Mouse (Mus musculus) neural tube, embryonic 13.5 days (tissue): ENCODE measurements around the gene Isg20l2. TPM values are rescaled to one million over a fixed set of nuclear protein-coding genes. Genes with fewer than 3 reads are reported as not detected.

Experiments
- ATAC-seq: fragments of 200-750 bp; cut with Nextera tagmentation; 2 replicates; pipeline ENCODE4 v1.8.0; 2017; ENCODE audit warnings: low read depth, mild to moderate bottlenecking, moderate TSS enrichment, moderate library complexity
- H3K27ac ChIP-seq: fragments of 300-500 bp; sonication (generic); replicated peaks from 2 replicates; pipeline ENCODE4 v1.5.1; 2015; ENCODE audit warnings: moderate library complexity, mild to moderate bottlenecking, inconsistent platforms
- H3K27me3 ChIP-seq: fragments of 300-500 bp; sonication (generic); 2 replicates; pipeline ENCODE4 v1.6.1; 2015; ENCODE audit warnings: mild to moderate bottlenecking, inconsistent platforms
- H3K36me3 ChIP-seq: fragments of 300-500 bp; sonication (generic); 2 replicates; pipeline ENCODE4 v1.6.1; 2015; ENCODE audit warnings: mild to moderate bottlenecking, inconsistent platforms
- H3K4me1 ChIP-seq: fragments of 300-500 bp; sonication (generic); replicated peaks from 2 replicates; pipeline ENCODE4 v1.6.1; 2015; ENCODE audit warnings: inconsistent platforms
- H3K4me2 ChIP-seq: fragments of 300-500 bp; sonication (generic); 2 replicates; pipeline ENCODE4 v1.6.1; 2015; ENCODE audit warnings: inconsistent platforms, mild to moderate bottlenecking, moderate library complexity
- H3K4me3 ChIP-seq: fragments of 300-500 bp; sonication (generic); 2 replicates; pipeline ENCODE4 v1.5.1; 2015; ENCODE audit warnings: mild to moderate bottlenecking, inconsistent platforms
- H3K9ac ChIP-seq: fragments of 300-500 bp; sonication (generic); 2 replicates; pipeline ENCODE4 v1.6.1; 2015; ENCODE audit warnings: moderate library complexity, mild to moderate bottlenecking, inconsistent platforms
- H3K9me3 ChIP-seq: fragments of 300-500 bp; sonication (generic); 2 replicates; pipeline ENCODE4 v1.6.1; 2016; ENCODE audit warnings: inconsistent platforms
- WGBS: fragments of 180-500 bp; shearing (Covaris S2); methylation state at CpG from one replicate; pipeline ENCODE4 v1.1.7; 2015; 5-methylcytosine and 5-hydroxymethylcytosine counted together
- polyA plus RNA-seq: library from polyadenylated mRNA; unstranded; fragments of >200 nt; fragmentation: Nextera tagmentation; extraction: Ambion mirVana; gene quantifications from 2 replicates; pipeline ENCODE4 v1.2.1, GENCODE M21; 2015

Gene Isg20l2
- polyA plus RNA-seq, 1 experiment from 2014 or later = 36.2 TPM

- Histone ChIP-seq H3K9me3 (no peaks in the 10 kb centered on the region), H3K9ac (no peak overlapping the region), H3K27ac (no peak overlapping the region), H3K4me2 (no peak overlapping the region), H3K4me1 (peaks cover 33% of the 10 kb centered on the region), H3K36me3 (peaks cover 48% of the 10 kb centered on the region), H3K4me3 (no peak overlapping the region), H3K27me3 (no peaks in the 10 kb centered on the region)
- ATAC-seq = no peak
- WGBS = 96% methylated on average over 10 of the region's 10 CpGs
Measured at GRCm38 (mm10) chr3:87913891-87914290, 16.2 kb upstream of the Isg20l2 start.

DNA sequence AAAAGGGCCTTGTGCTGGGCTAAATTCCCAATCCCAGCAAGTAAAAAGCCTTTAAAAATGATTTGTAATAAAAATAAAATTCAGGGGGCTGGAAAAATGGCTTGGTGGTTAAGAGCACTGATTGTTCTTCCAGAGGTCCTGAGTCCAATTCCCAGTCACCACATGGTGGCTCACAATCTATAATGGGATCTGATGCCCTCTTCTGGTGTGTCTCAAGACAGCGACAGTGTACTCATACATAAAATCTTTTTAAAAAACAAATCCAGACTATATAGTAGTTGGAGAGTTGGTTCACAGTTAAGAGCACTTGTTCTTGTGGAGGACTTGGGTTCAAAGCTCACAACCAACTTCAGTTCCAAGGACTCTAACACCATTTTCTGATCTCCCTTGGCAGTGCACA, 13.1 kb upstream of the Isg20l2 start:
- Histone ChIP-seq H3K36me3 (peaks cover 52% of the 10 kb centered on the region), H3K27ac (no peak overlapping the region), H3K9ac (no peak overlapping the region), H3K9me3 (no peaks in the 10 kb centered on the region), H3K4me3 (no peak overlapping the region), H3K4me2 (no peak overlapping the region), H3K4me1 (peaks cover 25% of the 10 kb centered on the region), H3K27me3 (no peaks in the 10 kb centered on the region)
- 97% methylated on average over 1 of the region's 1 CpGs for WGBS
- no peak for ATAC-seq

DNA sequence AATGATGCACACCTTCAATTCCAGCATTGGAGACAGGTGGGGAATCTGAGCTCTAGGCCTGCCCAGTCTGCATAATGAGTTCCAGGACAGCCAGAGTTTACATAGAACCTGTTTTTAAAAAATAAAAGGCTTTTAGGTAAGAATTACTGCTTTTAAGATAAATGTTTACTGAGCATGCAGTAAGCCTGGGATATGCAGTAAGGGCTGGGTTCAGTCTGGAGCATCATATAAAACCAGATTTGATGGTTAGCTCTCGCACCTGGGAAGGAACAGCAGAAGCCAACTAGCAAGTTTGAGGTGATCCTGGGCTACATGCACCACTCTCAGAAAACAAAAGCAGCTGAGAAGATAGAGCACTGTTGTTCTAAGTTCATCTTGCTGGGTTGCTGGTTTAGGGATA, 11.6 kb upstream of the Isg20l2 start:
- Histone ChIP-seq H3K36me3 (peaks cover 61% of the 10 kb centered on the region), H3K4me2 (peak overlapping the region; percentile 89), H3K4me3 (no peak overlapping the region), H3K4me1 (peaks cover 22% of the 10 kb centered on the region), H3K9me3 (no peaks in the 10 kb centered on the region), H3K9ac (no peak overlapping the region), H3K27ac (peak overlapping the region; percentile 49; the same call in 1 of the 2 replicates), H3K27me3 (no peaks in the 10 kb centered on the region)
- no peak for ATAC-seq
- WGBS = 92% methylated on average over 1 of the region's 1 CpGs

GRCm38 (mm10) chr3:87919336-87920108, 10.6 kb upstream of the Isg20l2 start, which contains the start of gene Mrpl24:
Gene Mrpl24 (plus strand): TSS chr3:87919506.
- H3K4me1 ChIP-seq = peaks cover 22% of the 10 kb centered on the region
- peak within 1 kb of the TSS; percentile 80 for H3K9ac ChIP-seq
- ATAC-seq = peak; percentile 82
- H3K4me2 ChIP-seq = peak within 1 kb of the TSS; percentile 89
- under 1% methylated on average over 30 of the region's 30 CpGs for WGBS
- H3K9me3 ChIP-seq = no peaks in the 10 kb centered on the region
- H3K27me3 ChIP-seq = no peaks in the 10 kb centered on the region
- peaks cover 61% of the 10 kb centered on the region for H3K36me3 ChIP-seq
- H3K27ac ChIP-seq = peak within 1 kb of the TSS; percentile 83
- H3K4me3 ChIP-seq = peak within 1 kb of the TSS; percentile 80

DNA sequence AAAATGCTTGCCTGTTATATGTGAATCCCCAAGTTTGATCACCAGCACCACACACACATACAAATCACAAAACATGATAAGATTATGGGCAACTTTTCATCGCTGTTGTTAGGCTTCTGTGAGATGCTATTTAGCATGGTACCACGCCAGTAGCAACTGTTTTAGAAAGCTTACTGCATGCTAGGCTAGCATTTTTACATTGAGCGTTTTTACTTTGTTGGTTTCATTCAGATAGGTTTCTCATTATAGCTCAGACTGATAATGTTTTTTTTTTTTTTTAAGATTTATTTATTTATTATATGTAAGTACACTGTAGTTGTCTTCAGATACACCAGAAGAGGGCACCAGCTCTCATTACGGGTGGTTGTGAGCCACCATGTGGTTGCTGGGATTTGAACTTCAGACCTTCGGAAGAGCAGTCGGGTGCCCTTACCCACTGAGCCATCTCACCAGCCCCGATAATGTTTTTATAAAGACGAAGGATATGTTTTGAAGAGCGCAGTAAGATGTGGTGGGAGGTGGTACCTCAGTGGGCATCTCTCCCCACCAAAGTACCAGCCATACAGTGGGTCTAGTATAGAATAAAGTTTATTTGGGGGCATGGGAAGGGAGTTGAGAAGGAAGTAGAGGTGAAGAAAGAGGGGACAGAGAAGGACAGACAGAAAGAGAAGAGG, 9.7 kb upstream of the Isg20l2 start:
- H3K27ac ChIP-seq = no peak overlapping the region
- no peak for ATAC-seq
- H3K9ac ChIP-seq = peak overlapping the region; percentile 80
- peaks cover 61% of the 10 kb centered on the region for H3K36me3 ChIP-seq
- WGBS = 70% methylated on average over 9 of the region's 9 CpGs
- H3K27me3 ChIP-seq = no peaks in the 10 kb centered on the region
- H3K4me1 ChIP-seq = peaks cover 22% of the 10 kb centered on the region
- H3K4me2 ChIP-seq = peak overlapping the region; percentile 89
- peak overlapping the region; percentile 80 for H3K4me3 ChIP-seq
- H3K9me3 ChIP-seq = no peaks in the 10 kb centered on the region

DNA sequence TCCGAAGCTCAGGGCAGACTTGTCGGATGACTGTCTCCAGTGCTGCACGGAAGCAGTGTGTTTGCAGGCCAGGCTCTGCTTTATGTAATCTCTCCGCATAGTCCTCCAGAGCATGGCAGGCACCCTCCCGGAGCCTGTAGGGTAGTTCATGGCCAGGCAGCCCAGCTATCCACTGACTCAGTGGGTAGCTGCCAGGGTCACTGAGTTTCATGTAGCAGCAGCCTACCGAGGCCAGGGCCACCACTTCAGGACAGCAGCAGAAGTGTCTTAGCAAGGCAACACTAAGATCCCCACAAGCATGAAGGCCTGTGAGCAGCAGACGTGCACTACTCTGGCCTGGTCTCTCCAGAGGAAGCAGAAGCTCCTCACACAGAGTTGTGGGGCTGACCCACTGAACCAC, 5.1 kb upstream of the Isg20l2 start:
- no peak overlapping the region for H3K4me2 ChIP-seq
- H3K9me3 ChIP-seq = no peaks in the 10 kb centered on the region
- H3K4me1 ChIP-seq = peaks cover 26% of the 10 kb centered on the region
- H3K9ac ChIP-seq = no peak overlapping the region
- peaks cover 63% of the 10 kb centered on the region for H3K36me3 ChIP-seq
- no peak for ATAC-seq
- no peaks in the 10 kb centered on the region for H3K27me3 ChIP-seq
- WGBS = 87% methylated on average over 7 of the region's 7 CpGs
- no peak overlapping the region for H3K4me3 ChIP-seq
- H3K27ac ChIP-seq = no peak overlapping the region

DNA sequence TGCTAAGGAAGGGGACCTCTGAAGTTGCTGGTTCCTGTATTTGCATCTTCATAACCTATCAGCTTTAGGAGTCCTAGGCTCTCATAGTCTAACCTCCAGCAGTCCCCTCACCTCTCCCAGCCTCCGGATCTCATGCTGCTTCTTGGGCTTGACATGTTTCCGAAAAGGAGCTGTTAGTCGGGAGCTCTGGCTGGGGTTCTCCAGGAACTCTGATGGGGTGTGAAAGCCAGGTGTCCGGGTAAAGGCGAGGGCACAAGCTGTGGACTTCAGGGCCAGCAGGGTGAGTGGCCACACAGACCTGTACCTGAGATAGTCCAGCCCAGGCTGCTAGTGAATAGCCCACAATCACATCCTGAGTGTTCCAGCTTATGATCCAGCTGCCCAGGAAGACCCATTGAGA, 2.7 kb upstream of the Isg20l2 start:
- H3K27ac ChIP-seq = no peak overlapping the region
- ATAC-seq = no peak
- H3K36me3 ChIP-seq = peaks cover 61% of the 10 kb centered on the region
- WGBS = 91% methylated on average over 5 of the region's 5 CpGs
- H3K4me3 ChIP-seq = no peak overlapping the region
- H3K4me2 ChIP-seq = no peak overlapping the region
- no peaks in the 10 kb centered on the region for H3K27me3 ChIP-seq
- H3K4me1 ChIP-seq = peaks cover 31% of the 10 kb centered on the region
- H3K9me3 ChIP-seq = no peaks in the 10 kb centered on the region
- no peak overlapping the region for H3K9ac ChIP-seq

GRCm38 (mm10) chr3:87929341-87930077, 605 bp upstream of the Isg20l2 start:
- Histone ChIP-seq H3K4me1 (peaks cover 45% of the 10 kb centered on the region), H3K27ac (peak overlapping the region; percentile 92), H3K4me2 (peak overlapping the region; percentile 80), H3K4me3 (peak overlapping the region; percentile 86), H3K36me3 (peaks cover 57% of the 10 kb centered on the region), H3K9me3 (no peaks in the 10 kb centered on the region), H3K27me3 (no peaks in the 10 kb centered on the region), H3K9ac (peak overlapping the region; percentile 92)
- WGBS = 6% methylated on average over 26 of the region's 26 CpGs
- ATAC-seq = peak; percentile 65

DNA sequence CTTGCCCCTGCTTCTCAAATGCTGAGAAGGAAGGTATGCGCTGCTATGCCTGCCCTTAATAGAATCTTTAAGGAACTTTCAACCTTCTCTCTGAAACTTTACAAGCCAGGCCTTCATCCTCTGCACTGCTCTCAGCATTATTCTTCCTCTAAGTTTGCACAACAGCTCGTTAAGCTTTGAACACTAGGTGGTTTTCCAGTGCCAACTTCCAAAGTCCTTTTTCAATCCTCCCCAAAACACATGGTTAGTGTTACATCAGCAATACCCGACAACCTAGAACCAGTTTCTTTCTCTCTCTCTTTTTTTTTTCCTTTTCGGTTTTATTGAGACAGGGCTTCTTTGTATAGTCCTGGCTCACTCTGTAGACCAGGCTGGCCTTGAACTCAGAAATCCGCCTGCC, 3.9 kb downstream of the Isg20l2 start:
- Histone ChIP-seq H3K4me1 (peaks cover 55% of the 10 kb centered on the region), H3K36me3 (peaks cover 59% of the 10 kb centered on the region), H3K4me3 (no peak overlapping the region), H3K9ac (peak overlapping the region; percentile 31; the same call in 1 of the 2 replicates), H3K27ac (no peak overlapping the region), H3K4me2 (no peak overlapping the region), H3K27me3 (no peaks in the 10 kb centered on the region), H3K9me3 (no peaks in the 10 kb centered on the region)
- WGBS = 86% methylated on average over 5 of the region's 5 CpGs
- ATAC-seq = no peak

DNA sequence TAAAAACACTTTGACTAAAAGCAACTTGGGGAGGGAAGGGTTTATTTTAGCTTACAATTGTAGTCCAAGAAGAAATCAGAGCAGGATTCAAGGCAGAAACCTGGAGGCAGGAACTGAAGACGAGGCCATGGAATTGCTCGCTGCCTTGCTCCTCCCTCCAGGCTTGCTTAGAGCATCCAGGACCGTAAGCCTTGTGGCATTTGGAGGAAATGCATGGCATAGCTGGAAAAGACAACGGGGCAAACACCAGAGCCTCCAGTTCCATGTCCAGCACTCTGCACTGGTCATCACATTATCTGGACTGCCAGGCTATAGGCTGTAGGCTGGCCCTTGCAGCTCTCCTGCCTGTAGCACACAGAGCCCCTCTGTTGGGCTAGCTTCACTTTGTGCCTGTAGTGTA, 4.4 kb downstream of the Isg20l2 start:
- H3K27me3 ChIP-seq = no peaks in the 10 kb centered on the region
- H3K4me3 ChIP-seq = no peak overlapping the region
- peaks cover 50% of the 10 kb centered on the region for H3K4me1 ChIP-seq
- no peak overlapping the region for H3K4me2 ChIP-seq
- no peak for ATAC-seq
- no peaks in the 10 kb centered on the region for H3K9me3 ChIP-seq
- peaks cover 63% of the 10 kb centered on the region for H3K36me3 ChIP-seq
- H3K27ac ChIP-seq = no peak overlapping the region
- H3K9ac ChIP-seq = peak overlapping the region; percentile 31; the same call in 1 of the 2 replicates
- WGBS = 68% methylated on average over 4 of the region's 4 CpGs

- no peak overlapping the region for H3K4me2 ChIP-seq
- no peaks in the 10 kb centered on the region for H3K27me3 ChIP-seq
- H3K4me3 ChIP-seq = no peak overlapping the region
- H3K4me1 ChIP-seq = peaks cover 49% of the 10 kb centered on the region
- 78% methylated on average over 4 of the region's 4 CpGs for WGBS
- peaks cover 70% of the 10 kb centered on the region for H3K36me3 ChIP-seq
- H3K27ac ChIP-seq = no peak overlapping the region
- no peaks in the 10 kb centered on the region for H3K9me3 ChIP-seq
- no peak for ATAC-seq
- no peak overlapping the region for H3K9ac ChIP-seq
Measured at GRCm38 (mm10) chr3:87935201-87935600, 5.1 kb downstream of the Isg20l2 start.

DNA sequence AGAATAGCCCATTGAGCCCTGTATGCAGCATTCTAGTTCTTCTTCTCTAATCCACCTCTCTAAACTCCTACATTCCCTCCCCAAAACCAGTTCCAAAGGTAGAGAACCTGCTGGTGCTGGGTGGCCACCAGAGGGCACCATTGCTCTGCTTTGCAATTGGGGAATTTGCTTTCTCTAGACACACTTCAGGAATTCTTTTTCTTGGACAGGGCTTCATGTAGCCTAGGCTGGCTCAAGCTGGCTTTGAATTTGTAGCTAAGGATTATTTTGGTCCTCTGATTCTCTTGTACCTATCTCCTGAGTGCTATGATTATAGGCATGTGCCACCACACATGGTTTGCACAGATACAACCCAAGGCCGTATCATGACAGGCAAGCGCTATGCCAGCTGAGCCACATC, 5.7 kb downstream of the Isg20l2 start:
- H3K9ac ChIP-seq = peak overlapping the region; percentile 45; the same call in 1 of the 2 replicates
- peaks cover 48% of the 10 kb centered on the region for H3K4me1 ChIP-seq
- H3K4me2 ChIP-seq = peak overlapping the region; percentile 1; the same call in 1 of the 2 replicates
- no peaks in the 10 kb centered on the region for H3K9me3 ChIP-seq
- no peak overlapping the region for H3K4me3 ChIP-seq
- ATAC-seq = peak; percentile 42; the same call in 1 of the 2 replicates
- H3K27me3 ChIP-seq = no peaks in the 10 kb centered on the region
- no peak overlapping the region for H3K27ac ChIP-seq
- H3K36me3 ChIP-seq = peaks cover 74% of the 10 kb centered on the region
- WGBS = 92% methylated on average over 2 of the region's 2 CpGs
